Mouse (Mus musculus) gastrocnemius, postnatal 25 days (tissue): Measurements from ENCODE around the gene Mkrn1. TPM values are rescaled to one million over a fixed set of nuclear protein-coding genes. Genes with fewer than 3 reads are reported as not detected.
"Not testable (repeated sequence)": the region's sequence is repeated elsewhere in the genome, so short reads cannot be mapped to it uniquely, and the experiment has no call there.

Experiments
- DNase-seq: peaks from one replicate; pipeline ENCODE4 v3.0.0; 2022
- long read RNA-seq, 2 experiments: library from polyadenylated mRNA; stranded (forward); transcript quantifications; one replicate each; pipeline ENCODE4 v2.0.0; 2021
- total RNA-seq, 2 experiments: library from RNA; stranded (reverse); gene quantifications; 1 replicate in 1 of 2; 2 replicates in 1 of 2; pipeline ENCODE4 v1.2.3; 2021

Mkrn1 gene
- total RNA-seq: 10 to 100 TPM; 19.6 to 22.4 TPM
- long read RNA-seq, experiment 1, transcript Mkrn1-201 (8 exons, 3,046 nt): minor isoform, 7 of 31 reads
- long read RNA-seq, experiment 1, transcript Mkrn1-203 (3 exons, 751 nt): major isoform, 9 of 31 reads
- long read RNA-seq, experiment 1, partial matches to known transcripts: 7 of 31 reads
- long read RNA-seq, experiment 1, other reads (novel, unspliced or antisense): 6 of 31 reads
- long read RNA-seq, experiment 2, transcript Mkrn1-203 (3 exons, 751 nt): minor isoform, 7 of 45 reads
- long read RNA-seq, experiment 2, transcript Mkrn1-202 (5 exons, 1,511 nt): minor isoform, 8 of 45 reads
- long read RNA-seq, experiment 2, transcript Mkrn1-201 (8 exons, 3,046 nt): major isoform, 26 of 45 reads
- long read RNA-seq, experiment 2, partial matches to known transcripts: 1 of 45 reads
- long read RNA-seq, experiment 2, other reads (novel, unspliced or antisense): 3 of 45 reads

GRCm38 (mm10) chr6:39419851-39420721 is at the start of gene Mkrn1:
Gene Mkrn1, minus strand, starts transcription at chr6:39420462.
- peak; percentile 64 for DNase-seq

DNA sequence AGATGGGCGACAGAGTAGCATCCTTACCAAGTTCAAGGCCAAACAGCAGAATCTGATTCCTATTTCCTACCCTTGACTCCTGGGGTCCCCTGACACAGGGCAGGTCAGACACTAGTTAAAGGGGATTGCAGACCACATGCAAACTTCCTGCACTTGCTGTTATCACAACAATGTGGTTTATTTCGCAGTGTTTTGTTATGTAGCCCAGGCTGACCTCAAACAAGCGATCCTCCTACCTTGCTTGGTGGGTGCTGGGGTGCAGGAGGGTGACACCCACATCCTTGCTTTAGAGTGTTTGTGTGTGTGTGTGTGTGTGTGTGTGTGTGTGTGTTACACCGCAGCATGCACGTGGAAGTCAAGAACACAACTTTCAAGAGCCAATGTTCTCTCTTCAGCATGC is 49.2 kb upstream of the Mkrn1 start:
- no peak for DNase-seq

DNA sequence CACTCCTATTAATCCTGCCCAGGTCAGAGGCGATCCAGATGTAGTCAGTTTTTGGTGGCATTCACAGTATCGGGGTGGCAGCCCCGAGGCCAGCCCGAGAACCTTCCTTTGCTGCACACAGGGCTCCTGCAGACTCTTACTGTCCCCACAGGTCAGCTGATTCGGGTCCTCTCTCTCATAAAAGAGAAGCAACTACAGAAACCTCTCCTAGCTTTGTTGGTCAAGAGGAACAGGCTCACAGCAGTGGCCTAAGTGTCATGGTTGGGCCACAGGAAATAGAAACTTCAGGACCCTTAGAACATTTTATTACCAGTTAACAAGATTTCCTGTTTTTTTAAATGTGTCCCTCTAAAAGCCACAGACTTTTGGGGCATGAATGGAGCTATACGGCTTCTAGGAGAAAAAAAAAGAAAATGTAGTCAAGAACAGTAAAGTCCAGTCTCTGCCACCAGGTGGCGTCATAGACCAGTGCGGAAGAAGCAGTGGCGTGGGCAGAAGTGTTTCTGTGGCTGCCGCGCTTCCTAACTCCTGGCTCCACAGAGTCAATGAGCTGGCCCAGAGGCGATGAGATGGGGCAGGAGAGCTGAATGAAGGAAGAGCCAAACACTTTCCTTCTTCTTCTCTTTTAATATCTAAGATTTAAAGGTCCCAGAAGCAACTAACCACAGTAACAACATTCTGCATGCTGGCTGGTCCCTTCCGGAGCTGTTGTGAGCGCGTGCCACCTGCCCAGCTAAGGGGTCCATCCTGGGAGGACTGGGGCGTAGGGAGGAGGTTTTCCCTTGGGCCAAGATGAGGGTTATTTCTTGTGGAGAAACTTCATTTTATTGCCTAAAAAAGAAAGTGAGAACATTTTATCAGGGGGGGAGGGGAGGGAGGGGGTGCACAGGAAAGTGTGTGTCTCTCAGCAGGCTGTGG is 42.6 kb upstream of the Mkrn1 start:
- DNase-seq: peak; percentile 52

DNA sequence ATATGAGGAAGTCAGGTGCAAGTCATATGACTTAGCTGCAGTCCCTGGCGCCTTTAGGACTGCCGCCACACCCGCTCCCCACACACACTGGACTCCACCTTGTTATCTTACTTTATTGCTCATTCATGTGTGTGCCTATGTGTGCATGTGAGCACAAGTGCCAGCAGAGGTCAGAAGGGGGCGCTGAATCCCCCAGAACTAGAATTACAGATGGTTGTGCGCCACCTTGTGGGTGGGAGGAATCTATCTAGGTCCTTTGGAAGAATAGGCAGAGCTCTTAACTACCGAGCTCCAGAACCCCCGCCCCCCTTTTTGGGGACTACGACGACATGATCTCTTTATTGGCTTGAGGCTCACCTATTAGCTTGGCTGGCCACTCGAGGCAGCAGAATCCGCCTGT is 39.8 kb upstream of the Mkrn1 start:
- no peak for DNase-seq

GRCm38 (mm10) chr6:39455339-39456160 is 35.3 kb upstream of the Mkrn1 start:
- no peak for DNase-seq

DNA sequence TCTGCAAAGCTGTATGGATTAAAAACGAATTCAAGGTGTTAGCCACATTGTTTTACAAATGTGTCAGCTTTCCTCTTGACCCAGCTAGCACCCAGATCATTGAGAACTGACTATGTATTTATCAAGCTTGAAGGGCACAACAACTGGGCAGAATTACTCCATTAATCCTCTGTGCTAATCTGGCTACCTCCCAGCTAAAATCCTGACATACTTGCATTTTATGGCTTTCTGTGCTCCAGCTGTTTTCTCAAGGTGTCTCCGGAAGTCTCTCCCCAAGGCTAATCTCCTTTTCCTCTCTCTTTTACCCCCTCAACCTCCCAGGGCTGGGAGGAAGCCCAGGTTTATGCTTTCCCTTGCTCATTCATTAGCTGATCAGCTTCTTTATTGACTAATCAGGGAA is 34.4 kb upstream of the Mkrn1 start:
- DNase-seq: no peak

DNA sequence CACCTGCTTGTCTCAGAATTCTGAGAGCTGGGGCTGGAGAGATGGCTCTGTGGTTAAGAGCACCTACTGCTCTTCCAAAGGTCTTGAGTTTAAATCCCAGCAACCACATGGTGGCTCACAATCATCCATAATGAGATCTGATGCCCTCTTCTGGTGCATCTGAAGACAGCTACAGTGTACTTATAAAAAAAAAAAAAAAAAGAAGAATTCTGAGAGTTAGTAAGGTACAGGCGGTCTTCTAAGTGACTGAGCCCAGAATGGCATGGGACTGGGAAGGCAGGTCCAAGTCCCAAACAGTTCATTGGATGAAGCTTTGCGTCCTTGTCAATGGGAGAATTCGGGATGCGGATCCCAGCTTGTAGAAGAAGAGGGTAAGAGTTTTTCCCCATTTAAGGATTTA is 33.3 kb upstream of the Mkrn1 start:
- DNase-seq: no peak

- no peak for DNase-seq
Observed at GRCm38 (mm10) chr6:39451033-39451432, 30.8 kb upstream of the Mkrn1 start.

- DNase-seq: no peak
Observed at GRCm38 (mm10) chr6:39450580-39450979, 30.3 kb upstream of the Mkrn1 start.

DNA sequence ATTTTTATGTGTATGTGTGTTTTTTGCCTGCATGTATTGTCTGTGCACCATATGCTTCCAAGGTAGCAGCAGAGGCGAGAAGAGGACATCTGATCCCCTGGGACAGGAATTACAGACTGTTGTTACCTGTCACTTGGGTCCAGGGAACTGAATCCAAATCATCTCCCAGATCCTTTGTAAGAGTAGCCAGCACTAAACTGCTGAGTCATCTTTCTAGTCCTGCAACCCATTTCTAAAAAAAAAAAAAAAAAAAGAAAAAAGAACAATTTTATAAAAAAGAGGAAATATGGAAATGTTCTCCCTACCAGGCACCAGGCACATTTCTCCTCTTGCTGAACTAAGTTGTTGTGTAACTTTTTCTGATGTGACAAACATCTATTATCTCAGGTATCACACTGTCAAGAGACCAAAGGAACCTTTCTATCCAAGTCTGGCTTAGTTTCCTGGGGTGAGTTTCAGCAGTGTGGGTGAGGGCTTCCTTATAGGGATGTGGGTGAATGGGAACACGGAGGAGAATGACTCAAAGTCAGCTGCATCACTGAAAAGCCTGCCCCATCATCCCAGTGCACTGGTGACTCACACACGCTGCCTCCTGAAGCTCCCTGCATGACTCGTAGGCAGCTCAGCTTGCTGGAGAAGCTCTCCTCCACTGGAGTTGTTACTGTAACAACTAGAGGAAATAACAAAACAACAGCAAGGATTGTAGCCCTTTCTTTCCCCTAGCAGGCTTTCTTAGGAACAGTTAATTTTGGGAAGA is 27.3 kb upstream of the Mkrn1 start:
- DNase-seq: no peak

DNA sequence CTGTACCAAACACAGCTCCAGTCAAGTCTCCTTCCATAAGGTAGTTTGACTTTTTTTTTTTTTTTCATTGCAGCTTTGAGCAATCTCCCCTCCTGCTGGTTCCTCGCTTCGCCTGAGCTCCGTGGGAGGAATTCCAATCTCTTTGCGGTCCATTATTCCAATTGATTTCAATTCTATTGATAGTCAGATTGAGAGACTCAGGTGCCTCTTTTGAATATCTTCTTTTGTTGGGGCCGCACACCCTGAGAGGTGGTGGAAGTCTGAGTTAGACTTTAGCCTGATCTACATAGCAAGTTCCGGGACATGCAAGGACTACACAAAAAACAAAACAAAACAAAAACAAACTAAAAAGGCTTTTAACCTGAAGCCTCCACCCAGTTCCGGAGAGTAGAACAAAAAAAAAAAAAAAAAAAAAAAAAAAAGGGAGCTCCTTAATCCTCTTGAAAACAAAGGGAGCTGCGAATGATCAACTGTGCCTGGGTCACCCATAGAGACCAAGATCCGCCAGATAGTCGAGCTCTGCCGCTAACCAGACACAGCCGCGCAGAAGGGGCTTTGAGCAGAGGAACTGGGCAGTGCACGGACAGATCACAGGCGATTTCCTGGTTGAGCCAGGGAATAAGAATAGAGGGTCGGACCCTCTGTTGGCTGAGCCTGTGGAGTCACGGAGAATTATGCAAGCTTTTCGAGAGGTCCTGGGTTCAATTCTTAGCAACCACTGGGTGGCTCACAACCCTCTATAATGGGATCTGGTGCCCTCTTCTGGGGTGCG is 25.7 kb upstream of the Mkrn1 start:
- DNase-seq: no peak

- DNase-seq: no peak
Observed at GRCm38 (mm10) chr6:39442786-39443287, 22.6 kb upstream of the Mkrn1 start.

GRCm38 (mm10) chr6:39440207-39440606 is 19.9 kb upstream of the Mkrn1 start:
- DNase-seq: no peak

- not testable (repeated sequence) for DNase-seq
Observed at GRCm38 (mm10) chr6:39437519-39437918, 17.3 kb upstream of the Mkrn1 start.

- DNase-seq: no peak
Observed at GRCm38 (mm10) chr6:39435875-39436274, 15.6 kb upstream of the Mkrn1 start.

DNA sequence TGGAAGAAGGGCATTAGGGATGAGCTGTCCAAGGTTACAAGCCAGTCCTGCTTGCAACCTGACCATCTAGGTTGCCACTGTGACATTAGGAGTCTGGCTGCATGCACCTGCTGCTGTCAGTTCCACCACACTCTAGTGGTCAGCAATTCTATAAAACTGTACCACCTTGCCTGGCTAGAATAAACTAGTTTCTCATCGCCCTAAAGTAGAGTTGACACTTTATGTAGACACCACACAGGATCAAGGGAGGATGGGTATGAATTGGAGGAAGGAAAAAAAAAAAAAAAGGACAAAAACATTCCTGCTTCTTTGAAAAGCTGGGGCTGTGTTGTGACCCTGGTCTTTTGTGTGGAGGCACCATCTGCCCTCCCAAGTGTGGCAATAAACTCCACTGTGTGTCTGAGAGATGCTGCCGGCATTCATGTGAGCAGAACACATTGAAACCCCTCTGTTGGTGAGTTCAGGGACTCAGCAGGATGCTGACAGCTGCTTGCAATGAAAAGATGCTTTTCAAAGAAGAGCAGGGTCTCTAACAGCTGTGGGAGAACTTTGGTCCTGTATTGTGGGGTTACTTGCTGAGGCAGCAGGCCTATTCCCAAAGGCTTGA is 14.7 kb upstream of the Mkrn1 start:
- no peak for DNase-seq

DNA sequence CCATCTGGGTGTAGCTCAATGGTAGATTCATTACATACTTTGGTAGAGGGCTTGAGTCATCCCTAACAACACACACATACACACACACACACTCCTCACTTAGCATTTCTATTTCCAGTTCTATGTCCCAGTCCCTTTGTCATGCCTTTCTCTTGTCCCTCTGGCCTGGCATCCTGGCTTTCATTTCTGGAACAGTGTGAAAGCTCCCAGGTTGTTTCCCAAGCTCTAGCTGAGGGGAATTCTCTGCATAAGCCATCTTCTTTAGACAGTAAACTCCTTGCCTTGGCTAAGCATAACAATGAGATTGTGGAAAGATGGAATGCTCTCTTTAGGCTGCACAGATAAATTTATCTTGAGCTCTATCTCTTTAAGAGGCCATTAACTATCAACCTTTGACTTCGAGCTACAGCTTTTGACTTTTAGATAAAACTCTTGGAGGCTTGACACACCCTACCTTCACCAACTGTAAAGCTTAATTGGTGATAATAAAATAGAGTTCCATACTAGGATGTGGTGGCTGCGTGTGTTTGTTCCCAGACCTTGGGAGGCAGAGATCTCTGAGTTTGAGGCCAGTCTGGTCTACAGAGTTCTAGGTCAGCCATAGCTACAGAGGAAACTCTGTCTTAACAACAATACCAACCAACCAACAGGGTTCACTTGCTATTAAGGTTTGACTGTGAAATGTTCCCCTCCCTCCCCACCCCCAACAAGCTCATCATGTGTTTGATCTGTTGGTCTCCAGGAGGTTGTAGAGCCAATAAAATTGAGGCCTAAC is 14.0 kb upstream of the Mkrn1 start:
- no peak for DNase-seq

DNA sequence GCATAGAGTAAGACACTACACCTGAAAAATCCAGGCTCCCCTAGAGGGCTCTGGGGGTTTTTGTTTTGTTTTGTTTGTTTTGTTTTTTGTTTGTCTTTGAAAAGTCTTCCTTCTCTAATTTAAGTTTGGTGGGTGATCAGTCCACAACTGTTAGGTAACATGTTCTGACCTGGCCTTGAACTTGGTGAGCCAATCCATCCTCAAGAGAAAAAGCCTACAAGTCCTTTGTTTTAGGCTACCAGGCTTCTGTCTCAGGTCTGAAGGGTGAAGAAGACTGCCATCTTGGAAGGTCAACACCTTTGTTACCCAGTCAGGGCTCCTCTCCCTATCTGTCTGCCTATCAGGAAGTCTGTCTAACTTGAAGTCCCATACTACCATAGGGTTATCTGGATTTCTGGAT is 13.4 kb upstream of the Mkrn1 start:
- DNase-seq: no peak
